In genomic region chr6:6197339-6197738, GRCm38 (mm10) we compare ENCODE assay signal across 17 mouse cellular contexts.
"Had no signal": no experiment of that assay in that cellular context is flagged by ENCODE, and none has a peak within 500 bp of the region (broad histone marks: within the 10 kb centered on the region; RNA-seq: fewer than 3 reads in every experiment).

No protein-coding gene starts in this region.

- H3K9me3 ChIP-seq: lung, embryonic 15.5 days; midbrain, embryonic 13.5 days; midbrain, embryonic 15.5 days; neural tube, embryonic 12.5 days; stomach, embryonic 15.5 days had no signal

- H3K4me2 ChIP-seq: lung, embryonic 15.5 days; midbrain, embryonic 11.5 days; midbrain, embryonic 13.5 days; midbrain, embryonic 15.5 days; neural tube, embryonic 12.5 days; stomach, embryonic 15.5 days had no signal

- H3K4me1 ChIP-seq: lung, embryonic 15.5 days; megakaryocyte, embryonic 14.5 days; midbrain, embryonic 13.5 days; midbrain, embryonic 15.5 days; stomach, embryonic 15.5 days had no signal

- H3K4me3 ChIP-seq: lung, embryonic 15.5 days; megakaryocyte, embryonic 14.5 days; midbrain, embryonic 13.5 days; midbrain, embryonic 15.5 days; neural tube, embryonic 12.5 days; stomach, embryonic 15.5 days had no signal

- ATAC-seq: lung, postnatal 0 days; midbrain, embryonic 13.5 days; midbrain, embryonic 15.5 days had no signal

- H3K9ac ChIP-seq: lung, embryonic 15.5 days; midbrain, embryonic 13.5 days; midbrain, embryonic 15.5 days; neural tube, embryonic 12.5 days; stomach, embryonic 15.5 days had no signal

- H3K27me3 ChIP-seq: lung, embryonic 15.5 days; megakaryocyte, embryonic 14.5 days; midbrain, embryonic 13.5 days; midbrain, embryonic 15.5 days; neural tube, embryonic 12.5 days; stomach, embryonic 15.5 days had no signal

- DNase-seq: lung, adult 2 months; lung, postnatal 14 days; lung, postnatal 36 days; right cerebral cortex, postnatal 14 days; thymus, adult 2 months; thymus, postnatal 25 days; thymus, postnatal 4 days had no signal

- H3K27ac ChIP-seq: lung, embryonic 15.5 days; macrophage; midbrain, embryonic 13.5 days; midbrain, embryonic 15.5 days; neural tube, embryonic 12.5 days; stomach, embryonic 15.5 days; stomach, postnatal 0 days had no signal

- H3K36me3 ChIP-seq: lung, embryonic 15.5 days; midbrain, embryonic 13.5 days; midbrain, embryonic 15.5 days; neural tube, embryonic 12.5 days; stomach, embryonic 15.5 days had no signal
